Mouse (Mus musculus): ENCODE measurements around the gene Mmd2. TPM values are rescaled to one million over a fixed set of nuclear protein-coding genes. Genes with fewer than 3 reads are reported as not detected.

The Mmd2 gene
- polyA plus RNA-seq, 1 experiment from 2014 or later = 110 TPM

GRCm38 (mm10) chr5:142637823-142638222 is 29.2 kb upstream of the Mmd2 start:
- WGBS = 92% methylated on average over 5 of the region's 5 CpGs
- Histone ChIP-seq H3K27ac (ENCODE audit: low read depth, low read length) (no peak overlapping the region), H3K4me1 (ENCODE audit: control insufficient read depth, insufficient read depth, low read depth, low read length) (no peaks in the 10 kb centered on the region), H3K4me3 (ENCODE audit: low read length) (no peak overlapping the region), H3K27me3 (replicated peaks; ENCODE audit: control insufficient read depth, insufficient read depth, low read length) (no peaks in the 10 kb centered on the region), H3K4me2 (ENCODE audit: low read length) (no peak overlapping the region), H3K9ac (ENCODE audit: low read depth, low read length) (no peak overlapping the region), H3K36me3 (ENCODE audit: control insufficient read depth, insufficient read depth, low read length) (peaks cover 8% of the 10 kb centered on the region), H3K9me3 (ENCODE audit: control insufficient read depth, low read length) (no peaks in the 10 kb centered on the region)
- no peak for ATAC-seq

GRCm38 (mm10) chr5:142630224-142630623 is 21.6 kb upstream of the Mmd2 start:
- peak overlapping the region; percentile 81 for H3K4me3 ChIP-seq (ENCODE audit: low read length)
- 8% methylated on average over 6 of the region's 6 CpGs for WGBS
- peaks cover 8% of the 10 kb centered on the region; the same call in 1 of the 2 replicates for H3K36me3 ChIP-seq (ENCODE audit: control insufficient read depth, insufficient read depth, low read length)
- H3K27ac ChIP-seq (ENCODE audit: low read depth, low read length) = no peak overlapping the region
- H3K27me3 ChIP-seq (replicated peaks; ENCODE audit: control insufficient read depth, insufficient read depth, low read length) = no peaks in the 10 kb centered on the region
- H3K4me2 ChIP-seq (ENCODE audit: low read length) = peak overlapping the region; percentile 64
- peak overlapping the region; percentile 87 for H3K9ac ChIP-seq (ENCODE audit: low read depth, low read length)
- ATAC-seq = no peak
- H3K4me1 ChIP-seq (ENCODE audit: control insufficient read depth, insufficient read depth, low read depth, low read length) = peaks cover 15% of the 10 kb centered on the region
- no peaks in the 10 kb centered on the region for H3K9me3 ChIP-seq (ENCODE audit: control insufficient read depth, low read length)

GRCm38 (mm10) chr5:142629663-142630025 is 21.0 kb upstream of the Mmd2 start:
- H3K27me3 ChIP-seq (replicated peaks; ENCODE audit: control insufficient read depth, insufficient read depth, low read length) = no peaks in the 10 kb centered on the region
- peaks cover 15% of the 10 kb centered on the region for H3K4me1 ChIP-seq (ENCODE audit: control insufficient read depth, insufficient read depth, low read depth, low read length)
- peaks cover 8% of the 10 kb centered on the region; the same call in 1 of the 2 replicates for H3K36me3 ChIP-seq (ENCODE audit: control insufficient read depth, insufficient read depth, low read length)
- H3K9ac ChIP-seq (ENCODE audit: low read depth, low read length) = peak overlapping the region; percentile 87
- H3K4me3 ChIP-seq (ENCODE audit: low read length) = peak overlapping the region; percentile 81
- WGBS = 0% methylated on average over 33 of the region's 41 CpGs
- H3K4me2 ChIP-seq (ENCODE audit: low read length) = peak overlapping the region; percentile 64
- H3K9me3 ChIP-seq (ENCODE audit: control insufficient read depth, low read length) = no peaks in the 10 kb centered on the region
- ATAC-seq = peak; percentile 74
- peak overlapping the region; percentile 78 for H3K27ac ChIP-seq (ENCODE audit: low read depth, low read length)

- H3K4me1 ChIP-seq (ENCODE audit: control insufficient read depth, insufficient read depth, low read depth, low read length) = peaks cover 15% of the 10 kb centered on the region
- peak overlapping the region; percentile 64 for H3K4me2 ChIP-seq (ENCODE audit: low read length)
- WGBS = 1% methylated on average over 69 of the region's 69 CpGs
- no peaks in the 10 kb centered on the region for H3K9me3 ChIP-seq (ENCODE audit: control insufficient read depth, low read length)
- ATAC-seq = peak; percentile 97
- peaks cover 5% of the 10 kb centered on the region; the same call in 1 of the 2 replicates for H3K36me3 ChIP-seq (ENCODE audit: control insufficient read depth, insufficient read depth, low read length)
- H3K27me3 ChIP-seq (replicated peaks; ENCODE audit: control insufficient read depth, insufficient read depth, low read length) = no peaks in the 10 kb centered on the region
- H3K27ac ChIP-seq (ENCODE audit: low read depth, low read length) = peak overlapping the region; percentile 78
- H3K9ac ChIP-seq (ENCODE audit: low read depth, low read length) = peak overlapping the region; percentile 87
- H3K4me3 ChIP-seq (ENCODE audit: low read length) = peak overlapping the region; percentile 81
Measured at GRCm38 (mm10) chr5:142628726-142629662, 20.4 kb upstream of the Mmd2 start.

GRCm38 (mm10) chr5:142627398-142627797 is 18.8 kb upstream of the Mmd2 start, which contains the start of gene Wipi2:
Gene Wipi2, plus strand, starts transcription at chr5:142627698.
- Histone ChIP-seq H3K4me3 (ENCODE audit: low read length) (peak within 1 kb of the TSS; percentile 81), H3K4me2 (ENCODE audit: low read length) (peak within 1 kb of the TSS; percentile 62), H3K9ac (ENCODE audit: low read depth, low read length) (peak within 1 kb of the TSS; percentile 64), H3K9me3 (ENCODE audit: control insufficient read depth, low read length) (no peaks in the 10 kb centered on the region), H3K36me3 (ENCODE audit: control insufficient read depth, insufficient read depth, low read length) (no peaks in the 10 kb centered on the region), H3K27ac (ENCODE audit: low read depth, low read length) (no peak within 1 kb of the TSS; the same call in 1 of the 2 replicates), H3K4me1 (ENCODE audit: control insufficient read depth, insufficient read depth, low read depth, low read length) (peaks cover 15% of the 10 kb centered on the region), H3K27me3 (replicated peaks; ENCODE audit: control insufficient read depth, insufficient read depth, low read length) (no peaks in the 10 kb centered on the region)
- no peak for ATAC-seq
- 87% methylated on average over 2 of the region's 2 CpGs for WGBS

- H3K4me2 ChIP-seq (ENCODE audit: low read length) = no peak overlapping the region
- H3K9ac ChIP-seq (ENCODE audit: low read depth, low read length) = no peak overlapping the region
- H3K4me1 ChIP-seq (ENCODE audit: control insufficient read depth, insufficient read depth, low read depth, low read length) = no peaks in the 10 kb centered on the region; the same call in 1 of the 2 replicates
- no peak overlapping the region for H3K4me3 ChIP-seq (ENCODE audit: low read length)
- no peaks in the 10 kb centered on the region for H3K9me3 ChIP-seq (ENCODE audit: control insufficient read depth, low read length)
- H3K27me3 ChIP-seq (replicated peaks; ENCODE audit: control insufficient read depth, insufficient read depth, low read length) = no peaks in the 10 kb centered on the region
- WGBS = 88% methylated on average over 7 of the region's 7 CpGs
- ATAC-seq = no peak
- no peaks in the 10 kb centered on the region for H3K36me3 ChIP-seq (ENCODE audit: control insufficient read depth, insufficient read depth, low read length)
- H3K27ac ChIP-seq (ENCODE audit: low read depth, low read length) = no peak overlapping the region
Measured at GRCm38 (mm10) chr5:142623080-142623479, 14.5 kb upstream of the Mmd2 start.

GRCm38 (mm10) chr5:142622134-142622533 is 13.5 kb upstream of the Mmd2 start:
- no peak overlapping the region for H3K4me3 ChIP-seq (ENCODE audit: low read length)
- no peak overlapping the region for H3K27ac ChIP-seq (ENCODE audit: low read depth, low read length)
- ATAC-seq = no peak
- H3K9ac ChIP-seq (ENCODE audit: low read depth, low read length) = no peak overlapping the region
- no peaks in the 10 kb centered on the region for H3K36me3 ChIP-seq (ENCODE audit: control insufficient read depth, insufficient read depth, low read length)
- H3K4me1 ChIP-seq (ENCODE audit: control insufficient read depth, insufficient read depth, low read depth, low read length) = no peaks in the 10 kb centered on the region; the same call in 1 of the 2 replicates
- H3K9me3 ChIP-seq (ENCODE audit: control insufficient read depth, low read length) = no peaks in the 10 kb centered on the region
- no peak overlapping the region for H3K4me2 ChIP-seq (ENCODE audit: low read length)
- 71% methylated on average over 1 of the region's 1 CpGs for WGBS
- H3K27me3 ChIP-seq (replicated peaks; ENCODE audit: control insufficient read depth, insufficient read depth, low read length) = no peaks in the 10 kb centered on the region

GRCm38 (mm10) chr5:142621421-142621820 is 12.8 kb upstream of the Mmd2 start:
- no peak for ATAC-seq
- Histone ChIP-seq H3K27ac (ENCODE audit: low read depth, low read length) (no peak overlapping the region), H3K36me3 (ENCODE audit: control insufficient read depth, insufficient read depth, low read length) (no peaks in the 10 kb centered on the region), H3K4me3 (ENCODE audit: low read length) (no peak overlapping the region), H3K4me1 (ENCODE audit: control insufficient read depth, insufficient read depth, low read depth, low read length) (no peaks in the 10 kb centered on the region; the same call in 1 of the 2 replicates), H3K4me2 (ENCODE audit: low read length) (no peak overlapping the region), H3K9me3 (ENCODE audit: control insufficient read depth, low read length) (no peaks in the 10 kb centered on the region), H3K9ac (ENCODE audit: low read depth, low read length) (no peak overlapping the region), H3K27me3 (replicated peaks; ENCODE audit: control insufficient read depth, insufficient read depth, low read length) (no peaks in the 10 kb centered on the region)
- 73% methylated on average over 2 of the region's 2 CpGs for WGBS

- no peaks in the 10 kb centered on the region for H3K9me3 ChIP-seq (ENCODE audit: control insufficient read depth, low read length)
- 12% methylated on average over 5 of the region's 5 CpGs for WGBS
- no peaks in the 10 kb centered on the region for H3K27me3 ChIP-seq (replicated peaks; ENCODE audit: control insufficient read depth, insufficient read depth, low read length)
- no peak overlapping the region for H3K27ac ChIP-seq (ENCODE audit: low read depth, low read length)
- H3K4me3 ChIP-seq (ENCODE audit: low read length) = no peak overlapping the region
- no peak overlapping the region for H3K4me2 ChIP-seq (ENCODE audit: low read length)
- H3K36me3 ChIP-seq (ENCODE audit: control insufficient read depth, insufficient read depth, low read length) = no peaks in the 10 kb centered on the region
- H3K4me1 ChIP-seq (ENCODE audit: control insufficient read depth, insufficient read depth, low read depth, low read length) = no peaks in the 10 kb centered on the region; the same call in 1 of the 2 replicates
- ATAC-seq = peak; percentile 67
- H3K9ac ChIP-seq (ENCODE audit: low read depth, low read length) = no peak overlapping the region
Measured at GRCm38 (mm10) chr5:142619866-142620265, 11.3 kb upstream of the Mmd2 start.
